Mouse (Mus musculus) adrenal gland, adult 18-20 months (tissue): ENCODE results near the gene Ints7. TPM values are rescaled to one million over a fixed set of nuclear protein-coding genes. Genes with fewer than 3 reads are reported as not detected.

ENCODE experiments used
- DNase-seq, 2 experiments: peaks; one replicate each; pipeline ENCODE4 v3.0.0; 2021 to 2022; ENCODE audit warnings: low spot score in 2 of 2
- total RNA-seq, 2 experiments: library from RNA; stranded (reverse); gene quantifications; 1 replicate in 1 of 2; 2 replicates in 1 of 2; pipeline ENCODE4 v1.2.3; 2021

Gene Ints7
- total RNA-seq, 2 experiments from 2014 or later = 17.9 to 19.8 TPM

- no peak for DNase-seq
These were observed 8.4 kb downstream of the Ints7 start for GRCm38 (mm10) chr1:191583836-191584235.

- no peak for DNase-seq
These were observed 9.0 kb downstream of the Ints7 start for GRCm38 (mm10) chr1:191584483-191584882.

- no peak for DNase-seq
These were observed 10.3 kb downstream of the Ints7 start for GRCm38 (mm10) chr1:191585704-191586103.

GRCm38 (mm10) chr1:191587062-191587461, 11.6 kb downstream of the Ints7 start:
- no peak for DNase-seq

- no peak for DNase-seq
These were observed 13.3 kb downstream of the Ints7 start for GRCm38 (mm10) chr1:191588749-191589148.

- DNase-seq = no peak
These were observed 16.7 kb downstream of the Ints7 start for GRCm38 (mm10) chr1:191592016-191592720.

GRCm38 (mm10) chr1:191596076-191596475, 20.6 kb downstream of the Ints7 start:
- DNase-seq = no peak

- DNase-seq = no peak
These were observed 23.8 kb downstream of the Ints7 start for GRCm38 (mm10) chr1:191599210-191599609.

- DNase-seq = no peak
These were observed 29.3 kb downstream of the Ints7 start for GRCm38 (mm10) chr1:191604690-191605089.

GRCm38 (mm10) chr1:191609051-191609450, 33.6 kb downstream of the Ints7 start:
- no peak for DNase-seq

GRCm38 (mm10) chr1:191609578-191609977, 34.1 kb downstream of the Ints7 start:
- no peak for DNase-seq

GRCm38 (mm10) chr1:191610357-191610756, 34.9 kb downstream of the Ints7 start:
- no peak for DNase-seq

GRCm38 (mm10) chr1:191611686-191612085, 36.2 kb downstream of the Ints7 start:
- DNase-seq = no peak

- no peak for DNase-seq
These were observed 37.4 kb downstream of the Ints7 start for GRCm38 (mm10) chr1:191612877-191613276.

GRCm38 (mm10) chr1:191616245-191616644, 40.8 kb downstream of the Ints7 start:
- DNase-seq = no peak

GRCm38 (mm10) chr1:191617589-191617988, 42.2 kb downstream of the Ints7 start:
- DNase-seq = no peak

- no peak for DNase-seq
These were observed 42.8 kb downstream of the Ints7 start for GRCm38 (mm10) chr1:191618067-191618766.

GRCm38 (mm10) chr1:191621096-191621495, 45.7 kb downstream of the Ints7 start:
- DNase-seq = no peak

- DNase-seq = no peak
These were observed 47.4 kb downstream of the Ints7 start for GRCm38 (mm10) chr1:191622801-191623200.

GRCm38 (mm10) chr1:191624492-191624891, 49.1 kb downstream of the Ints7 start:
- no peak for DNase-seq

- no peak for DNase-seq
These were observed 49.6 kb downstream of the Ints7 start for GRCm38 (mm10) chr1:191625026-191625425.

- DNase-seq = no peak
These were observed 50.2 kb downstream of the Ints7 start for GRCm38 (mm10) chr1:191625620-191626019.
